Mouse (Mus musculus): ENCODE measurements around the gene Camta1.

DNA sequence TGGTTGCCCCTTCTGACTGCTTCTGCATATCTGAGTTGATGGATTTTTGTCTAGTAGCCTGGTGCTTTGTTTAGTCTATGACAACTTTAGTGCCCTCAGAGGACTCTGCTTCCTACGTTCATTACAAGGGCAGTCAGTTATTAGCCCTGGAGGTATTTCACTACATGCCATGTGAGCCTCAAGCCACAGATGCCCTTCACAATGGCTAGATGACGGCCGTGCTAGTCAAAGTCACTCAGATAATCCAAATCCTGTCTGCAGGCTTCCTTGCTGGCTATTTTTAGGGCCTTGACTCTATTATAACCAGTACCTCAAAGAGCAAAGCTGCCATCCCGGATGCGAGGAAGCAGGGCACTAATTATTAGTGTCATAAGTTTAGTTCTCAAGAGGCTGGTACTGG lies 778.6 kb downstream of the Camta1 start:
- TF ChIP-seq CTCF (IDR thresholded peaks at IDR 0.05; ENCODE audit: low read depth, low read length): no peak
- TF ChIP-seq POLR2A (IDR thresholded peaks at IDR 0.05; ENCODE audit: borderline replicate concordance, low read depth, low read length): no peak

Data from bone marrow macrophage, adult 2 months (primary cell).